Mouse (Mus musculus): ENCODE results near the gene Fmo5. TPM values are rescaled to one million over a fixed set of nuclear protein-coding genes. Genes with fewer than 3 reads are reported as not detected.

Gene Fmo5
- total and polyA plus RNA-seq, 3 experiments: 0.39 to 0.55 (median 0.40) TPM

GRCm38 (mm10) chr3:97609201-97609844 is 19.3 kb upstream of the Fmo5 start (continued):
- TF ChIP-seq SMC3 (IDR thresholded peaks at IDR 0.05; ENCODE audit: low read depth, low read length) (peak; percentile 14; the same call in 1 of the 2 replicates), JUN (IDR thresholded peaks at IDR 0.05; ENCODE audit: insufficient read depth, low read depth, low read length) (no peak), MXI1 (IDR thresholded peaks at IDR 0.05; ENCODE audit: low read depth, low read length) (0 out of 2 replicates have a peak, but pooled peaks have one; percentile 70), PAX5 (IDR thresholded peaks at IDR 0.05; ENCODE audit: low read length) (no peak), CHD2 (IDR thresholded peaks at IDR 0.05; ENCODE audit: low read length) (no peak), USF2 (conservative IDR thresholded peaks at IDR 0.05; ENCODE audit: low read depth, low read length) (no peak), EP300 (IDR thresholded peaks at IDR 0.05; ENCODE audit: low read length) (no peak), MEF2A (IDR thresholded peaks at IDR 0.05; ENCODE audit: borderline replicate concordance, low read depth, low read length) (no peak), USF1 (IDR thresholded peaks at IDR 0.05; ENCODE audit: low read depth, low read length) (no peak), POLR2A (IDR thresholded peaks at IDR 0.05; ENCODE audit: low read depth, low read length) (no peak), MAX (IDR thresholded peaks at IDR 0.05; ENCODE audit: low read length) (peak; percentile 88), MAFK (IDR thresholded peaks at IDR 0.05; ENCODE audit: insufficient replicate concordance, low read length) (no peak), SIN3A (IDR thresholded peaks at IDR 0.05; ENCODE audit: low read length) (peak; percentile 35), ZKSCAN1 (IDR thresholded peaks at IDR 0.05; ENCODE audit: borderline replicate concordance, low read depth, low read length) (no peak), KAT2A (IDR thresholded peaks at IDR 0.05; ENCODE audit: insufficient replicate concordance, low read length) (no peak), BHLHE40 (IDR thresholded peaks at IDR 0.05; ENCODE audit: low read depth, low read length) (peak; percentile 90), NELFE (IDR thresholded peaks at IDR 0.05; ENCODE audit: low read depth, low read length) (no peak), MAZ (IDR thresholded peaks at IDR 0.05; ENCODE audit: low read depth, low read length) (no peak), CTCF (conservative IDR thresholded peaks at IDR 0.05 in 1 of 2, IDR thresholded peaks at IDR 0.05 in 1 of 2; ENCODE audit: low read depth in 2 of 2, low read length in 2 of 2) (peak in 1 of 2 experiments; percentile 73; a peak in 2 of 4 replicates)

- H3K4me2 ChIP-seq (ENCODE audit: insufficient read depth, low read depth, poor library complexity, severe bottlenecking): peak within 1 kb of the TSS; percentile 91
- H3K27ac ChIP-seq (ENCODE audit: insufficient read depth, low read depth): peak within 1 kb of the TSS; percentile 60
- H3K9me3 ChIP-seq (replicated peaks; ENCODE audit: low read length): no peaks in the 10 kb centered on the region
- dilution Hi-C loops (cut with MboI; ENCODE audit: extremely low pct_ligation_motif_present, extremely low pct_unique_long_range_greater_than_20kb, low sequenced_read_pairs): no loop called here
- in situ Hi-C loops (cut with MboI; ENCODE audit: low pct_ligation_motif_present, low pct_unique_long_range_greater_than_20kb, low sequenced_read_pairs): no loop called here
- H3K79me2 ChIP-seq (replicated peaks; ENCODE audit: control insufficient read depth, extremely low read depth, insufficient read depth, poor library complexity, severe bottlenecking): peaks cover 6% of the 10 kb centered on the region
- H3K4me3 ChIP-seq (replicated peaks in 1 of 3; ENCODE audit: low read depth in 2 of 3, low read length in 2 of 3, poor library complexity in 1 of 3): peak within 1 kb of the TSS; percentile 81 to 92 (median 89)
- peak within 1 kb of the TSS; percentile 80 for H3K9ac ChIP-seq (ENCODE audit: insufficient read depth, low read depth)
- TF ChIP-seq HCFC1 (IDR thresholded peaks at IDR 0.05; ENCODE audit: low read depth, low read length): peak; percentile 73
- TF ChIP-seq TCF12 (IDR thresholded peaks at IDR 0.05; ENCODE audit: low read depth, low read length): peak; percentile 77
- TF ChIP-seq E2F4 (IDR thresholded peaks at IDR 0.05; ENCODE audit: insufficient replicate concordance, low read depth, low read length): peak; percentile 88; the same call in 1 of the 2 replicates
- TF ChIP-seq IRF4 (IDR thresholded peaks at IDR 0.05; ENCODE audit: low read depth, low read length): peak; percentile 44; the same call in 1 of the 2 replicates
- no peak for TF ChIP-seq PAX5 (IDR thresholded peaks at IDR 0.05; ENCODE audit: low read length)
- peak; percentile 91 for TF ChIP-seq ELF1 (IDR thresholded peaks at IDR 0.05; ENCODE audit: low read depth, low read length)
- TF ChIP-seq MAFK (IDR thresholded peaks at IDR 0.05; ENCODE audit: insufficient replicate concordance, low read length): no peak
- TF ChIP-seq BHLHE40 (IDR thresholded peaks at IDR 0.05; ENCODE audit: low read depth, low read length): peak; percentile 84
- TF ChIP-seq CTCF (conservative IDR thresholded peaks at IDR 0.05 in 1 of 2, IDR thresholded peaks at IDR 0.05 in 1 of 2; ENCODE audit: low read depth in 2 of 2, low read length in 2 of 2): peak; percentile 72 to 94
- TF ChIP-seq SMC3 (IDR thresholded peaks at IDR 0.05; ENCODE audit: low read depth, low read length): peak; percentile 55
- TF ChIP-seq MEF2A (IDR thresholded peaks at IDR 0.05; ENCODE audit: borderline replicate concordance, low read depth, low read length): 0 out of 2 replicates have a peak, but pooled peaks have one; percentile 46
- TF ChIP-seq NRF1 (IDR thresholded peaks at IDR 0.05; ENCODE audit: low read depth, low read length): peak; percentile 80
- TF ChIP-seq POLR2AphosphoS2 (IDR thresholded peaks at IDR 0.05; ENCODE audit: low read depth, low read length): no peak
- peak; percentile 47 for TF ChIP-seq RAD21 (IDR thresholded peaks at IDR 0.05; ENCODE audit: low read depth, low read length)
- TF ChIP-seq ZKSCAN1 (IDR thresholded peaks at IDR 0.05; ENCODE audit: borderline replicate concordance, low read depth, low read length): no peak
- TF ChIP-seq POLR2A (IDR thresholded peaks at IDR 0.05; ENCODE audit: low read depth, low read length): peak; percentile 85
- TF ChIP-seq RCOR1 (conservative IDR thresholded peaks at IDR 0.05; ENCODE audit: low read depth, low read length): 0 out of 2 replicates have a peak, but pooled peaks have one; percentile 31
- TF ChIP-seq CHD1 (IDR thresholded peaks at IDR 0.05; ENCODE audit: low read depth, low read length): no peak
- peak; percentile 89 for TF ChIP-seq MYC (IDR thresholded peaks at IDR 0.05; ENCODE audit: low read depth, low read length)
- TF ChIP-seq SIN3A (IDR thresholded peaks at IDR 0.05; ENCODE audit: low read length): no peak; the same call in 1 of the 2 replicates
- no peak for TF ChIP-seq GABPA (IDR thresholded peaks at IDR 0.05; ENCODE audit: insufficient replicate concordance, low read depth, low read length)
- peak; percentile 92 for TF ChIP-seq MAX (IDR thresholded peaks at IDR 0.05; ENCODE audit: low read length)
- 0 out of 2 replicates have a peak, but pooled peaks have one; percentile 44 for TF ChIP-seq TBP (conservative IDR thresholded peaks at IDR 0.05; ENCODE audit: low read depth, low read length)
- H3K27me3 ChIP-seq (replicated peaks): no peaks in the 10 kb centered on the region
- peak; percentile 88 for DNase-seq (ENCODE audit: extremely low read depth)
- H3K36me3 ChIP-seq (replicated peaks in 1 of 2; ENCODE audit: control insufficient read depth in 1 of 2, insufficient read depth in 1 of 2, low read length in 1 of 2): peaks cover 0 to 15% of the 10 kb centered on the region in 2 experiments
- H3K4me1 ChIP-seq (ENCODE audit: control insufficient read depth in 1 of 2, insufficient read depth in 2 of 2): peaks cover 17 to 30% of the 10 kb centered on the region in 2 experiments
These were observed 18.7 kb upstream of the Fmo5 start, which contains the start of gene Chd1l for GRCm38 (mm10) chr3:97609845-97610410. TSS of gene Chd1l (minus strand) at chr3:97610203.
